Mouse (Mus musculus): ENCODE results near the gene Gm27179.
"Not testable (repeated sequence)": the region's sequence is repeated elsewhere in the genome, so short reads cannot be mapped to it uniquely, and the experiment has no call there.

Gene Gm27179

GRCm38 (mm10) chr14:69512449-69512848 lies at the start of gene Gm27179:
Gene Gm27179 (minus strand): TSS chr14:69512549.
- not testable (repeated sequence) for DNase-seq (ENCODE audit: low spot score in 2 of 2)

GRCm38 (mm10) chr14:69557550-69557949 lies 45.2 kb upstream of the Gm27179 start:
- not testable (repeated sequence) for DNase-seq (ENCODE audit: low spot score in 2 of 2)

- not testable (repeated sequence) for DNase-seq (ENCODE audit: low spot score in 2 of 2)
Measured at GRCm38 (mm10) chr14:69556820-69557219, 44.5 kb upstream of the Gm27179 start.

- DNase-seq (ENCODE audit: low spot score in 2 of 2): not testable (repeated sequence)
Measured at GRCm38 (mm10) chr14:69555110-69555831, 42.9 kb upstream of the Gm27179 start, which contains the start of gene Entpd4b. Gene Entpd4b (plus strand): TSS chr14:69555424.

- not testable (repeated sequence) for DNase-seq (ENCODE audit: low spot score in 2 of 2)
Measured at GRCm38 (mm10) chr14:69547310-69547709, 35.0 kb upstream of the Gm27179 start.

- DNase-seq (ENCODE audit: low spot score in 2 of 2): not testable (repeated sequence)
Measured at GRCm38 (mm10) chr14:69545052-69545451, 32.7 kb upstream of the Gm27179 start.

- not testable (repeated sequence) for DNase-seq (ENCODE audit: low spot score in 2 of 2)
Measured at GRCm38 (mm10) chr14:69544033-69544432, 31.7 kb upstream of the Gm27179 start.

GRCm38 (mm10) chr14:69542695-69543094 lies 30.3 kb upstream of the Gm27179 start:
- DNase-seq (ENCODE audit: low spot score in 2 of 2): not testable (repeated sequence)

- not testable (repeated sequence) for DNase-seq (ENCODE audit: low spot score in 2 of 2)
Measured at GRCm38 (mm10) chr14:69540113-69540512, 27.8 kb upstream of the Gm27179 start.

- DNase-seq (ENCODE audit: low spot score in 2 of 2): not testable (repeated sequence)
Measured at GRCm38 (mm10) chr14:69536539-69536938, 24.2 kb upstream of the Gm27179 start.

- DNase-seq (ENCODE audit: low spot score in 2 of 2): not testable (repeated sequence)
Measured at GRCm38 (mm10) chr14:69526202-69526601, 13.9 kb upstream of the Gm27179 start.

- not testable (repeated sequence) for DNase-seq (ENCODE audit: low spot score in 2 of 2)
Measured at GRCm38 (mm10) chr14:69523001-69523400, 10.7 kb upstream of the Gm27179 start.

- DNase-seq (ENCODE audit: low spot score in 2 of 2): not testable (repeated sequence)
Measured at GRCm38 (mm10) chr14:69520810-69521209, 8.5 kb upstream of the Gm27179 start.

- not testable (repeated sequence) for DNase-seq (ENCODE audit: low spot score in 2 of 2)
Measured at GRCm38 (mm10) chr14:69507000-69507399, 5.3 kb downstream of the Gm27179 start.

GRCm38 (mm10) chr14:69503174-69503573 lies 9.2 kb downstream of the Gm27179 start, which contains the start of gene Gm16867:
Gene Gm16867 (minus strand): TSS chr14:69503362.
- DNase-seq (ENCODE audit: low spot score in 2 of 2): not testable (repeated sequence)

GRCm38 (mm10) chr14:69502440-69503150 lies 9.8 kb downstream of the Gm27179 start:
- DNase-seq (ENCODE audit: low spot score in 2 of 2): not testable (repeated sequence)

- not testable (repeated sequence) for DNase-seq (ENCODE audit: low spot score in 2 of 2)
Measured at GRCm38 (mm10) chr14:69496259-69496658, 16.1 kb downstream of the Gm27179 start.

- DNase-seq (ENCODE audit: low spot score in 2 of 2): not testable (repeated sequence)
Measured at GRCm38 (mm10) chr14:69494946-69495345, 17.4 kb downstream of the Gm27179 start.

- not testable (repeated sequence) for DNase-seq (ENCODE audit: low spot score in 2 of 2)
Measured at GRCm38 (mm10) chr14:69494522-69494921, 17.8 kb downstream of the Gm27179 start.

- not testable (repeated sequence) for DNase-seq (ENCODE audit: low spot score in 2 of 2)
Measured at GRCm38 (mm10) chr14:69488001-69488400, 24.3 kb downstream of the Gm27179 start.

GRCm38 (mm10) chr14:69485466-69486135 lies 26.7 kb downstream of the Gm27179 start:
- not testable (repeated sequence) for DNase-seq (ENCODE audit: low spot score in 2 of 2)

Data from urinary bladder, postnatal 4 days (tissue).